Mouse (Mus musculus) mature B cell (primary cell): ENCODE data around the gene Adipoq.
"Not testable (repeated sequence)": the region's sequence is repeated elsewhere in the genome, so short reads cannot be mapped to it uniquely, and the experiment has no call there.

ENCODE experiments used
- in situ Hi-C: fragments of 300-500 bp; cut with MboI; formaldehyde crosslinking; loops from 2 replicates; pipeline ENCODE4 v1.14.3; 2019

The Adipoq gene

GRCm38 (mm10) chr16:23158957-23159356 is 12.6 kb downstream of the Adipoq start:
- in situ Hi-C loops: no loop called here

DNA sequence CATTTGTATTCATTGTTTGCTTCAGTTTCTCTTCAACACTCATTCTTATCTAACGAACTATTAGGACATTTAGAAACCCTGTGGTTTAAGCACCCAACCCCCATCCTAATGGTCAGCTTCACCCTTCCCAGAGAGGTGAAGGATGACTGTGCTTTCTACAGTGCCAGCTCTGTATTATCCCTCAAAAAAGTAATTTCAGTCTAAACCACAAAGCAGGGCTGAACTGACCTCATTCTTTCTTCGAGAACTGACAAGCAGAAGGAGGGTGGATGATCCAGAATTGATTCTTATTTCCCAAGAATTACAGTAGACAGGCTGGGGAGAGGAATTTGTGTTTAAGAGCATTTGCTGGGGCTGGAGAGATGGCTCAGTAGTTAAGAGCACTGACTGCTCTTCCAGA is 13.4 kb downstream of the Adipoq start:
- in situ Hi-C loops: no loop called here

GRCm38 (mm10) chr16:23162116-23162515 is 15.8 kb downstream of the Adipoq start:
- in situ Hi-C loops: no loop called here

GRCm38 (mm10) chr16:23164443-23164842 is 18.1 kb downstream of the Adipoq start:
- in situ Hi-C loops: no loop called here

GRCm38 (mm10) chr16:23165441-23165840 is 19.1 kb downstream of the Adipoq start:
- in situ Hi-C loops: no loop called here

GRCm38 (mm10) chr16:23166646-23167045 is 20.3 kb downstream of the Adipoq start:
- in situ Hi-C loops: no loop called here

- in situ Hi-C loops: no loop called here
These were observed 20.7 kb downstream of the Adipoq start for GRCm38 (mm10) chr16:23167079-23167478.

- in situ Hi-C loops: no loop called here
These were observed 24.5 kb downstream of the Adipoq start for GRCm38 (mm10) chr16:23170813-23171212.

DNA sequence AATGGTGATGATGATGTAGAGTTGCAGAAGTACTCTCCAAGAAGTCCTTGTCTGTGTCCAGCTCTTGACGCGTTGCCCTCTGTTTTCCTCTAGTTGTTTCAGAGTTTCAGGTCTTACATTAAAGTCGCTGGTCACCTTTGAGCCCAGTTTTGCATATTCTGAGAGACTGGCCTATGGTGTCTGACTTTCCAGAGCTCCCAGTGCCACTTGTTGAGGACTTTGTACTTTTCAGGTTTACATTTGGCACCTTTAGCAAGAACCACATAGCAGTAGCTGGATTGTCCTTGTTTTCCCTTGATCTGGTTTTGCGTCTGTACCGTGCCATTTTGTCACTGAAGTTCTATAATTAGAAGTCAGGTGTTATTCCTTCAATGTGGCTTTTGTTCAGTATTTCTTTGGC is 27.6 kb downstream of the Adipoq start:
- in situ Hi-C loops: no loop called here

- in situ Hi-C loops: no loop called here
These were observed 28.5 kb downstream of the Adipoq start for GRCm38 (mm10) chr16:23174855-23175254.

DNA sequence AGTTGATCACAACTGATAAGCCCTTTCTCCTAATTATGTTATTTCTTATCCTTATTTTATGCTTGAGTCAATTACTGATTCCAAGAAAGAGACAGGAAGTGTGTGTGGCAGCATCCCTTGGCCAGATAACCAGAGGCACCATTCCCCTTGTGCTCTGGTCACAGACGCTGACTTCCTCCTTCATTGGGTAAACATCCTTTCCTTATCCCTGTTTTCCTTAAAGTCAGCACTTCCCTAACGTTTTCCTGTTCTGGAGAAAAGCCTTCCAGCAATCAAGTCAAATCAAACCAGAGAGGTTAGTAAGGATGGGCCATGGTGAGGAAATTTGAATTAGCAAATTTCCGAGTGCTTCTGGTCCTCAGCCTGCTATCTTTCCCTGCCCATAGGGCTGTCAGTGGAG is 29.6 kb downstream of the Adipoq start:
- in situ Hi-C loops: no loop called here

DNA sequence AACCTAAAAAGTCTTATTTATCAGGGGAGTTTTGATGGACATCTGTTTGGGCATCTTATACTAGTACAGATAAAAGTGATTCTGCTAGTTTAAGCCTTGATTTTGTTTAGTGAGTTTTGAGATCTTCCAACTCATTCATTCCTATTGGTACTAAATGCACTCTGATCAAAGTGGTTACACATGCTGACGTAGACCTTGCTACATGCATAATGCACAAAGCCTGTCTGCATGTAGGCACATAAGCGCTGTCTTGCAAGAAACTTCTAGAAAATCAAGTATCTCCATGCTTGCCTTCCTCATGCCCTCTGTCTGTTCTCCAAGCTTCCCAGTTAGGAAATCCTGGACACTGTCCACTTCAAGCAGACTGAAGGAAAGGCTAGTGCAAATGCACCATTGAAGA is 31.5 kb downstream of the Adipoq start:
- in situ Hi-C loops: no loop called here

GRCm38 (mm10) chr16:23178796-23179195 is 32.5 kb downstream of the Adipoq start:
- in situ Hi-C loops: no loop called here

DNA sequence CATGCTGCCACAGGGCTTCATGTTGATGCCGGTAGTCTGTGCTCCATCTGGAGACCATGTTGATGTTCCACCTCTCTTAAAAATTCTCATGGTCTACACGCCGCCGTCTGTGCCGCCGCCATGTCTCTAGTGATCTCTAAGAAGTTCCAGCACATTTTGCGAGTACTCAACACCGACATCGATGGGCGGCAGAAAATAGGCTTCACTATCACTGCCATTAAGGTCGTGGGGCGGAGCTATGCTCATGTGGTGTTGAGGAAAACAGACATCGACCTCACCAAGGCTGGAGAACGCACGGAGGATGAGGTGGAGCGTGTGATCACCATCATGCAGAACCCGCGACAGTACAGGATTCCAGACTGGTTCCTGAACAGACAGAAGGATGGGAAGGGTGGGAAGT is 33.1 kb downstream of the Adipoq start:
- in situ Hi-C loops: not testable (repeated sequence)

- in situ Hi-C loops: no loop called here
These were observed 34.7 kb downstream of the Adipoq start for GRCm38 (mm10) chr16:23181054-23181453.

DNA sequence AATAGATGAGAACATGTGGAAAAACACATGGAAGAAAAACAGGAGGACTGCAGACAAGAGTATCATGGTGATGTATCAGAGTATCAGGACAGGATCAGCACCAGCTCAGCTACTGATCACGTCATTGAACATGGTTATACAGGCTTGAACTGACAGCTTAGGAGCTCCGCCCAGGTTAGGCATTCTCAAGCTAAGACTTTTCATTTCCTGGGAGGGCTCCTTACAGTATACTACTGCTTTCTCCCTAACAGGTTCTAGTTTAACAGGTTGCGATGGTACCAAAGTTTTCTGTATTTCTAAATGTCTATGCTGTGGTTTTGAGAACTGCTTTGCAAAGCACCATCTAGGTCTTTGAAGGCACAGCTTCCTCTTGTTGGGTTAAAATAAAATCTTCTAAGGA is 35.2 kb downstream of the Adipoq start:
- in situ Hi-C loops: no loop called here

DNA sequence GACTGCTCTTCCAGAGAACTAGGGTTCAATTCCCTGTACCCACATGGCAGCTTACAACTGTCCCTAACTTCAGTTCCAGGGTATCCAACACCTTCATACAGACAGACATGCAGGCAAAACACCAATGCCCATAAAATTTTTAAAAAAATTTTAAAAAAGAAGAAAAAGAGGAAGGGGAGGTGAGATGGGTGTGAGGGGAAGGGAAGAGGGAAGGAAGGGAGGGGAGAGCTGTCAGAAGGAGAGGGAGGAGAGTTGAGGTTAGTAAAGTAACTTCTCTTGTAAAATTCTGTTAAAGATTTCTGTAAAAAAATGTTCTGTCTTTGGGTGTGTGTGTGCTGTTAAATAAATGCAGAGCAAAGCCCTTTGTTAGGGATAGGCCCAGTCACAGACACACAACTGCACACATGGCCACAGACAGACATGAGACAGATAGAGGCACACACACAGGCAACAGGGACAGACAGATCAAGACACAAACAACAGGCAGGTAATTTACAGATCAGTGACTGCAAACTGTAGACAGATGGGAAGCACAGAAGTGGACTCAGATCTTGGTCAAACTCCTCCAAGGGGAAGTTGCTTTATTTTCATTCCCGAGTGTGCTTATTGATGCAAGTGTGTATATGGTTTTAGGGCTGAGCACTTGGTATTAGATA is 35.7 kb downstream of the Adipoq start:
- in situ Hi-C loops: no loop called here

- in situ Hi-C loops: no loop called here
These were observed 39.5 kb downstream of the Adipoq start for GRCm38 (mm10) chr16:23185824-23186223.

- in situ Hi-C loops: no loop called here
These were observed 40.1 kb downstream of the Adipoq start for GRCm38 (mm10) chr16:23186418-23186817.

DNA sequence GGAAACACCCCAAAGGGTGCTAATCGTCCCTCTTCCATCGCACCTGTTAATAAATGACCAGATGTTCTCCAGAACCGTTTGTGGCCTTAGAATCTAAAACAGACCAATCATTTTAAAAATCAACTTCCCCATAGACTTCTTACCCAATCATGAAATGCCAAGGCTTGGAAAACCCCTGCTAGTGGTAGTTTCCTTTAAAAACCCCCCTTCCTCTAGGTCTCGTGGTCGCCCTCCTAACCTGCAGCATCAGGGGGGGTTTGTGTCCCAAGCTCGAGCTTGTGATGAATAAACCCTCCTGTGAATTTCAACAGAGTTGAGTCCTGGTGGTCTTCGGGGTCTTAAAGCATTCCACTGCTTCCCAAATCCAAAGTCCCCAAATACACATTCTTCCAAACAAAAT is 41.6 kb downstream of the Adipoq start:
- in situ Hi-C loops: no loop called here

DNA sequence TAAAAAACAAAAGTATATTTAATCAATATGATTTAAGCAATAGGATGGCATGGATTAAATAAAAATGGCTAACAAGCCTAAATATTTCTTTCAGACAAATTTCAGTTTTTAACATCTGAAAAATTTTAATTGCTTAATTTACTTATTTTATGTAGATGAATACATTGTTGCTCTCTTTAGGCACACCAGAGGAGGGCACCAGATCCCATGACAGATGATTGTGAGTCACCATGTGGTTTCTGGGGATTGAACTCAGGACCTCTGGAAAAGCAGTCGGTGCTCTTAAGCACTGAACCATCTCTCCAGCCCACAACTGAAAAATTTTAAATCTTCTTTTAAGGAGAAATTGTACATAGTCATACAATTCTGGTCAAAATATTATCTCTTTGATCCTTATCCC is 43.3 kb downstream of the Adipoq start:
- in situ Hi-C loops: no loop called here

- in situ Hi-C loops: no loop called here
These were observed 45.4 kb downstream of the Adipoq start for GRCm38 (mm10) chr16:23191560-23192242.

- in situ Hi-C loops: no loop called here
These were observed 49.3 kb downstream of the Adipoq start for GRCm38 (mm10) chr16:23195618-23196017.

DNA sequence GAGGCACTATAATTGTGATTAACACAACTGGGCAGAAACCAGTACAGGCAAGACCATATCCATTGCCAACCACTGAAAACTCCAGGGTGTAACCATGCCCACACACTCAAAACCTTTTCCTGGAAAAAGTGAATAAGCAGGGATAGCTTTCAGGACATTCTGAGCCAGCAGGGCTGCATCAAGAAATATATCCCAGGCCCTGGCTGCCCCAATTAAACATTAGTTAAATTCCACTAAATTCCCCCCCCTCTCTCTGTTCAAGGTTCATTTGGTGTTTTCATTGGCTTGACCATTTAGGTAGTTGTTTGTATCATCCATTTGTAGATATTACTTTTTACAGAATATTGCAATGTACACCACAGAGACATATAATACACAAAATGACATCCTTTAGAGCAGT is 50.0 kb downstream of the Adipoq start:
- in situ Hi-C loops: no loop called here
